Mouse (Mus musculus): ENCODE measurements at regions not wholly inside any gene's neighbourhood (a gene's known extent, or its start where the extent isn't known, plus 50 kb on each side); places are given as distances from the start of the nearest gene placed in this dataset.
A peak's percentile ranks its signal among the peaks of the same experiment; 100 is the strongest.
"Not testable (repeated sequence)": the region's sequence is repeated elsewhere in the genome, so short reads cannot be mapped to it uniquely, and the experiment has no call there.

DNA sequence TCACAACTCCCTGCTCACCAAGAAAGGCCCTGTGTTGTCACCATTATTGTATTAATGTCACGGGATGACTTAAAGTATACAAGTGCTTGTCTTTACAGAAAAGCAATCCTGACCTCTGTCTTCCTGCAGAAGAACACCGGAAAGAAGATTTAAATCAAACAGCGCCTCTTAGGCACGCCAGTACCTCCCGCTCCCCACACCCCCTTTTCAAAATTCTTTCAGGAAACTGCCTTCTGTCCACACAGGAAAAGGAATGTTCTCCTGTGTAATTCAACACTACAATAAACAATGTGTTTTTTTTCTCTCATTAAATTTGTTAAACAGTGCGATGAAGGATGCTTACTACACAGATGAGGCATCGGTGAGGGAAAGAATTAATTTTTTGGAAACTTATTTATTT lies 112.6 kb upstream of the Stt3b start:
- DNase-seq (ENCODE audit: low read depth, low spot score): no peak

DNA sequence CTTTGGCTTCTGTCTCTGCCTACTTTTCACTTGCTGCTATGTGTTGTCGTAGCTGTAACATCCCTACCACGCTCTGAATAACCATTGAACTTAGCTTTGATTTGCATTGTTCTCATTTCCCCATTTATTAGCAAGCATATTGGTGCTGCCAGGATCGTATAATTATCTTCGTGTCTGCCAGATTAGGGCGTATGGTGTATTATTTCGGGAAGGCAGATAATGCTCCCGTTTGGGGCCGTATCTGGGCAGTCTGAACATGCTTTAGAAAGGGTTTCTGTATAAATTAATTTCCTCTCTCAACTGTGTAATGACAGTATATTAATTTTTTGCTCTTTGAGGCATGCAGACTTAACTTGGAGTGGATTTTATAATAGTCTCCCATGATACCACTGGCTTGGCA lies 116.5 kb upstream of the Stt3b start:
- DNase-seq (ENCODE audit: low read depth, low spot score): no peak

DNA sequence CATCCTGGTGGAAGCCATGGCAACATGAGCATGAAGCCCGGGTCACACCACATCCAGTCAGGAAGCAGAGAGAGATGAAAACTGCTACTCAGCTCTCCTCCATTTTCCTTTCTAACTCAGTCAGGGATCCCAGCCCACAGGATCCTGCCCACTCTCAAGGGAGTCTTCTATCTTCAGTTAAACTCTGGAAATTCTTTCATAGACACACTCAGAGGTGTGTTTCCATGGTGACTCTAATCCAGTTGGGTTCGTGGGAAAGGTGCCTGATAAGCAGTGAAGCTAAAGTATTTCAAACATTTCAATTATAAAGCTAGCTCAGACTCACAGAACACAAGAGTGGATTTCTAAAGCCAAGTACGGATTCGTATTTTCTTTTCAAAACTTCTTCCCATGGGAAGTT lies 120.0 kb upstream of the Stt3b start:
- no peak for DNase-seq (ENCODE audit: low read depth, low spot score)

DNA sequence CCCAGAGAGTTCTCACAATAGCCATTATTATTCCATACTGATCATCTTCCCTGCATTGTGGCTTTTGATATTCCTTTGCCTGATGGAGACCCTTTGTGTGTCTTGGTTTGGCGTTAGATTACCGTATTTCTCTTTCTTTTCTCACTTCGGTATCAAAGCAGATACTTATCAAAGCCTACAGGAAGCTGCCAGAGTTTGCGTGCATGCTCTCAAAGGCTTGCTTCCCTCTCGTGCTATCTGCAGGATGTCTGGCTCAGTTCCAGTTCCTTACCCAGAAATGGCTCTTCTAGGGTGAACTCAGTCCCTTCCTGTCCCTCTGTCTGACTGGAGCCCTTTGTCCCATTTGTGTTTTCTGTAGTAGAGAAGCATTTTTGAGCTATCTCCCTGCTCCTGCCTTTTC lies 124.5 kb upstream of the Stt3b start:
- no peak for DNase-seq (ENCODE audit: low read depth, low spot score)

DNA sequence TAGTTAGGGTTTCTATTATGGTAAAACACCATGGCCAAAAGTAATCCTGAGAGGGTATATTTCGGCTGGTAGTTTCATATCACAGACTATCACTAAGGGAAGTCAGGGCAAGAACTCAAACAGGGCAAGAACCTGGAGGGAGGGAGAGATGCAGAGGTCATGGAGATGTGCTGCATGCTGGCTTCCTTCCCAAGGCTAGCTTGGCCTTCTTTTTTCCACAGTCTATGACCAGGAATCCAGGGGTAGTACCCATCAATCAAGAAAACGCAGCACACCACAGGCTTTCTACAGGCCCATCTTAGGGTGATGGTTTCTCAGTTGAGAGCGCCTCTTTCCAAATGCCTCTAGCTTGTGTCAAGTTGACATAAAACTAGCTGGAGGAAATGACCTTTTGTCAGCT lies 126.1 kb upstream of the Stt3b start:
- DNase-seq (ENCODE audit: low read depth, low spot score): no peak

DNA sequence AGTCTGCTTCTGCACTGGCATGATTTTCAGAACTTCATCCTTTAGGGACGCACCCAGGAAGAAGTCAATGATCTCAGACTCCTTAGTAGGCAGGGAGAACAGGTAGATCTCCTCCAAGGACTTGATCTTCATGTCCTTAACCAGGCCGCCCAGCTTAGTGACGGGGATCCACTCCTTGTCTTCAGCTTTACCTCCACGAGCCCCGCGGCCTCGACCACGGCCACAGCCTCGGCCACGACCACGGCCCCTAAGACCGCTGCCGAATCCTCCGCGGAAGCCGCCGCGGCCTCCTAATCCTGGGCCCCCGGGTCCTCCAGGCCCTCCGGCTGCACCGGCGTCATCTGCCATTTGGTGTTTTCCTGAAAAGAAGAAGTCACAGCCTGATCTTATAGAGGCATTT lies 128.0 kb upstream of the Stt3b start:
- DNase-seq (ENCODE audit: low read depth, low spot score): not testable (repeated sequence)

DNA sequence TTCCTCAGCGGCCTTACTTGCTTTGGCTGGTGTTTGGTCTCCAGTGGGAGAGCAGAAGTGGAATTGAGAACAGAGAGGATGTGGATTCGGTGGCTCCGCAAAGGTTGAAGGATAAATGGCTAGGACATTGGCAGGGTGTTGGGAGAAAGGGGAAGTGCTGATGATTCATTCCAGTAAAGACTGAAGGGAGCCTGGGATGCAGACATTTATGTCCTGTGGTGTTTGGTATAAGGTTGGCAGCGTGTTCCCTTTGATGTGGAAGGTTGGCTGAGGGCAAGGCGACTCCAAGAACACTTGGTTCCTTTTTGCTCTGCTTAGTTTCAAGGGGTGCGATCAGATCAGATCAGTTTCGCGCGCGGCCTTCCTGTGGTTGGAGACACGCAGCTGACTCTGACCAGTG lies 136.5 kb upstream of the Stt3b start:
- DNase-seq (ENCODE audit: low read depth, low spot score): no peak

DNA sequence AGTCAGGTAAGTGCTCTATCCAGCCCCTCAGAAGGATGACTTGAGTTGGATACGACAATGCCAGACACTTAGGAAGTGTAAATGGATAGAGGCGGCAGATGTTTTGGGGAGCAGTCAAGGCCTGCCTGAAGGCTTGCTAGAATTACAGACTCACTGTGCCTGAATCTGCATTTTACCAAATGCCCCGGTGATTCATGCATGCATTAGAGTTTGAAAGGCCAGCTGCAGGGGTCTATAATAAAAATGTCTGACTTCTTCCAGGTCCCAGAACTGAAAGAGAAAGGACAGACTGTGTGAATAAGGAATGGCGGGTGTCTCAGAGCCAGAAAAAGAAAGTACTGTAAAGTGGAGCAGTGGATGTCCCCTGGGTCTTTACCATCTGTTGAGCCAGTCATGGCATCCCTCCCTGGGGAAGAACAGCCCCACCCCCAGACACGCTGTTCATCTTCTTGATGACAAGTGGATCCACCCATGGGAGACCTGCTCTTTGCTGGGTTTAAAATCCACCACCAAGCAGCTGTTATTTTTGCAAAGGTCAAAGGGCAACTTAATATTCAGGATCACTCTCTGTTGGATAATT lies 140.6 kb upstream of the Stt3b start:
- no peak for DNase-seq (ENCODE audit: low read depth, low spot score)

DNA sequence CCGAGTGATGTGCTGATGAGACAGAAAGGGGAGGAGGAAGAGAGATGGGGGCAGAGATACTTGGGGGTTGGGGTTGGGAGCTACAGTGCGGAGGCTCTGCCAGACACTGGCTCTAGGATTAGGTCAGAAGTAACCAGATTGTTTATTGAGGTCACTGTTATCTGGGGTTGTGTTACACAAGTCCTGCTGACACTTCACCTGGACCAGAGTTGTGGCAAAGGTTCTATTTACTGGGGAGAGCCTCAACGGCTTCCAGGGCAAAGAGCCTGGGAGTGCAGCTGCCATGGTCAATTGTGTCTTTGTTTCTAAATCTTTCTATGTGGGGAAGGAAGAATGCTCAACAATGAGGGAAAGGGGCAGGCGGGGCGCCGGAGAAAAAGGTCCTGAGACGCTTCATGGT lies 144.6 kb upstream of the Stt3b start:
- no peak for DNase-seq (ENCODE audit: low read depth, low spot score)

DNA sequence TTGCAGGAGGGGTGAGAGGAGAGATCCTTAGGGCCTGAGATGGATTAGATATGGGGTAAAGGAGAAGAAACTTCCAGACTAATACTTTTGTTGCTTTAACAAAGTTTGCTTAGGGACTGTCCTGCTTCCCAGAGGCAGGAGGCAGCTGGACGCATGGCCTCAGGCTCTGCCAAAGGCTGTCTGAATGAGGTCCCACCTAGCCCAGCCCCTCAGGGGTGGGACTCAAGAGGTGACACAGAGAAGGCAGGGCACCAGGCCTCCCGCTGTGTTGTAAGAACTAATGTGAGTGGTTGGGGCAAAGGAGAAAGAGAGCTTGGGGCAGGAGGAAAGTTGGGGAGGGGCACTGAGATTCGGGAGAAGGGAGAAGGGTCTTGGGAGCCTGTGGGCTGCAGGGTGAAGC lies 145.9 kb upstream of the Stt3b start:
- no peak for DNase-seq (ENCODE audit: low read depth, low spot score)

DNA sequence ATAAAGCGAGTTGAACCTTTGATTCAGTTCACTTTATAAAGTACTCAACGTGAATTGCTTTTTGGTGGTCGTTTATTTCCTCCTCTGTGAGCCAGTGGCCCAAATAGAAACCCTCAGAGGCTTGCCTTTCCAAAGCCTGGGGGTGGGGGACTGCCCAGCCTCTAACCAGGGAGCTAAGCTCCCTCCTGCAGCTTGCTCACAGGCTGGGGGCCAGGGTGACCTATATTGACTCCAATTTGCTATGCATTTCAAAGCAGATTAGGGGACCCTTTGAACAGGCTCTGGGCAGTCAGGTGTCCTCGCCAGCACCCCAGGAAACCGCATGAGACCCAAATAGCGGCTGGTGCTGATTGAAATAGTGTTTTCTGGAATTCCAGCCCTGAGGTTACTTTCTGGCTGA lies 146.4 kb upstream of the Stt3b start:
- DNase-seq (ENCODE audit: low read depth, low spot score): no peak

DNA sequence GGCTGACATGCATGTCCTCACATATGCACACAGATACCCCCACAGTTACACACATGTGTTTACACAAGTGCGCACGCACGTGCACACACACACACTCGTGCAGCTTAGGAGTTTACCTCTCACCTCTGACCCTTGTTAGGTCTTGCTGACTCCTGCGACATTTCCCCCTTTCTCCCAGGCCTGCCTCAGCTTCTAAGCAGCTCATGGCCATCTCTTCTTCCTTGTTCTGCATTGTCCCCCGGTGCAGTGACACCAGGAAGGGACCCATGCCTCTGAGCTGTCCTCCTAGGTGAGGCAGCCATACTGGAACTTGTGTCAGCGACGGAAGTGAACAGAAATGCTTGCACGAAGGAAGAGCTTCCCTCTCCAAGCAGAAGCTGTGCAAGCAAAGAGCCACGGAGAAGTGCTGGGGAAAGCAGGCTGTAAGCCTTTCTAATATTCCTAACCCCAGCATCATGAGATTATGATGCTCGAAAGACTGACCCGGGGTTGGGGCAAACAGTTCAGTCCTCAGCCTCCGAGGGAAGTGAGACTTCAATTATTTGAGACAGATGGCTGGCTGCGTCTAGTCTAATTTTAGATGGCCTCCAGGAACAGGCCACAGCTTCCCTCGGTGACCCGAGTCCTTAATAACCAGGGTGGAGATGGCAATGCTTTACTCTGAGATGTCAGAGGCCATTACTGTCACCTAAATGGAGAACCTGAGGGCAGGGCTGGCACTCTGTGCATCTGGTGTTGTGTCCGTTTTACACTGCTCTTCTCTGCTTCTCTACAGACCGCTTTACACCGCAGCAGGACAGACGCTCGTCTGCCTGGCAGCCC lies 147.9 kb upstream of the Stt3b start:
- DNase-seq (ENCODE audit: low read depth, low spot score): no peak

DNA sequence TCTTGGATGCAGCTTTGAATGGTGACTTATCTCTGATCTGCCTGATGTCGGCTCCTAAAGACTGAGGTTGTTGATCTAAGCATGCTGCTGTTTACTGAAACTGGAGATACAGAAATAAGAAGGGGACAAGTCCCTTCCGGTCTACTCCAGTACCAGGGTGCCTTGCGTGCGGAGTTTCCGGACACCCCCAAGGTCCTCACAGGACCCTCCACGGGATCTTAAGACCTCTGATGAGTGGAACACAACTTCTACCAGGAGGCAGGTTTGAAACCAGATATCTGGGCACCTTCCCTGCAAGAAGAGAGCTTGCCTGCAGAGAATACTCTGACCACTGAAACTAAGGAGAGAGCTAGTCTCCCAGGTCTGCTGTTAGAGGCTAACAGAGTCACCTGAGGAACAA lies 148.9 kb upstream of the Stt3b start:
- not testable (repeated sequence) for DNase-seq (ENCODE audit: low read depth, low spot score)

DNA sequence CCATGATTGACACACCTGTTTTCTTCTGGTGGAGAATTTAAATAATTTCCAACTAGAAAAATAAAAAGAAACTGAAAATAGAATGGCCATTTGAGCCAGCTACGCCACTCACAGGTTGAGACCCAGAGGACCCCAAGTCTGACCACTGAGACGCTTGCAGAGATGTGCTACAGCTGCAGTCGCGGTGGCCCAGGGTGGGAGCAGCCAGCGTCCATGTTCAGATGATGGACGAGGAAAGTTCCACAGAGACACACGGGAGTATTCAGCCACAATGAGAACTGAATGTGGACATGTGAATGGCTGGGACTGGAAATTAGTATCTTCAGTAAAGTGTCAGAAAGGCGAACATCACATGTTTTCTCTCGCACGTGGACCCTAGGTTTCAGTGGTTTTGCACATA lies 155.1 kb upstream of the Stt3b start:
- DNase-seq (ENCODE audit: low read depth, low spot score): no peak

DNA sequence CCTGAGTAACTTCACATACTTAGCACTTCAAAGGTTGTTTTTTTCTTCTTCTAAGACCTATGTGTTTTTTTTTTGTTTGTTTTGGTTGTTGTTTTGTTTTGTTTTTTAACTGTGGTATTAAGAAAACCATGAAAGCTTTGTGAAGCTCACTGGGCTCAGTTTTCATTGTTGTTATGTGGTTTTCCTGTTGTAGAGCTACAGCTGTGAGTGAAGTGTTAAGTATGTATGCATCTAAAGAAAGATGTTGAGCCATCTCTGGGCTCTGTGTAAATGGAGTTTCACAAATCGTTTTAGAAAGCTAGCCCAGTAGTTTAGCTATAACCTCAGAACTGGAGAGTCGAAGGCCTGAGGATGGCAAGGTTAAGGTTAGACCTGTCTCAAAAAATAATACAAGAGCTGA lies 158.4 kb upstream of the Stt3b start:
- DNase-seq (ENCODE audit: low read depth, low spot score): no peak

DNA sequence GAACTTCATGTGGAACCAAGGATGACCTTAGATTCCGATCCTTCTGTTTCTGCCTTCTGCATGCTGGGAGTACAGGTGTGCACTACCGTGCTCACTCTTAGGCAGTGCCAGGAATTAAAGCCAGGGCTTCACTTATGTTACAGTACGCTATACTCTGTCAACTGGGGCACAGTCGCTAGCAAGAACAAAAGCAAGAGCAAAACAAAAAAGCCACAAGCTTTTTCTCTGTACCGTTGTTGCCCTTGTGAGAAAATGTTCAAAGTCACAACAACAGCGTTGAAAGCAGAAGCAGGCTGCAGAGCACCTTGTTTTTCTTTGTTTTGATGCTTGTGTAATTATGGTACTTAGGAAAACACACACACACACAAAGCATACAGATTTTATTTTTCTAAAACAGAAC lies 161.4 kb upstream of the Stt3b start:
- no peak for DNase-seq (ENCODE audit: low read depth, low spot score)

DNA sequence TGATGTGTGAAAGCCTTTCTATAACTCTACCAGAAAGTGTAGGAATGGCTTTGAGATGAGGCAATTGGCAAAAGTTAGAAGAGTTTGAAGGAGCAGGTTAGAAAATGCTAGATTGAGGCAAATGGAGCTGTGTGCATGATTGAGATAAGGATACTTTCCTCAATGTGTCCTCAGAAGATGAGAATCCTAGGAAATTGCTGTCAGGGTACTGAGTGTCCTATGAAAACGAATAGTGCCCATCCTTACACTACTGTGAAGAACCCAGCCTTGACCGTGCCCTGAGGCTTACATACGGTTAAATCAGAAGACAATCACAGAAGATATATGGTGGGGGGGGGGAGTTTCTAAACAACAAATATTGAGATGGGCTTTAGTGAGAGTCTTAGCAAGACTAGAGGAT lies 162.8 kb upstream of the Stt3b start:
- peak; percentile 48 for DNase-seq (ENCODE audit: low read depth, low spot score)

DNA sequence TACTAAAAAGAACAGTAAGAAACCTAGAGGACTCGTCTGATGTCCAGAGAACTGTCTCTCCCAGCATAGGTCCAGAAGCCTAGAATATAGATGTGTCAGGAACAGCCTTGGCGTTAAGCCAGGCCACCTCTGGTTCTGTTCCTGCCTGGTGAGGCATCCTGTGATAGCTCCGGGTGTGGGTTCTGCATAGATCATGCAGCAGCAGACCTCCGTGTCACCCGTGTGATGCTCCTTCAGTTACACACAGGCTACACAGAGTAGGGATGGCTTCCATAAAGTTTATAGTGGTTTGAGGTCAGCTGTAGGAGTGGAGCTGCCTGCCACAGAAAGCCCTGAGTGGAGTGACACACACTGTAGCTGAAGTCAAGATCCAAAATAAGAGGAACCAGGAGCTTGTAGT lies 163.6 kb upstream of the Stt3b start:
- DNase-seq (ENCODE audit: low read depth, low spot score): no peak

DNA sequence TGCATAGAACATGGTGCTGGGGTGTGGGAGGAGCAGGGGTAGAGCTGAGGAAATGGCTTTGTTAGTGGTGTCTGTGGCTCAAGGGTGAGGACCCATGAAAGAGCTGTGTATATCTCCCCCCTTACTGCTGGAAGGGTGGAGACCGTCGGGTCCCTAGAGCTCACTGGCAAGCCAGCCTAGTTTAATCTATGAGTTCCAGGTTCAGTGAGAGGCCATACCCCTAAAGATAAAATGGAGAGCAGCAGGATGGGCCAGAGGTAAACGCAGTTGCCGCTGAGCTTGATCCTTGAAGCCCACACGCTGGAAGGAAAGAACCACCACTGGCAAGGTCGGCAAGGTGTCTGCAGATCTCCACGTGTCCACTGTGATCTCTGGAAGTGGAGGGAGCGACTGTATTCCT lies 164.1 kb upstream of the Stt3b start:
- DNase-seq (ENCODE audit: low read depth, low spot score): peak; percentile 42

DNA sequence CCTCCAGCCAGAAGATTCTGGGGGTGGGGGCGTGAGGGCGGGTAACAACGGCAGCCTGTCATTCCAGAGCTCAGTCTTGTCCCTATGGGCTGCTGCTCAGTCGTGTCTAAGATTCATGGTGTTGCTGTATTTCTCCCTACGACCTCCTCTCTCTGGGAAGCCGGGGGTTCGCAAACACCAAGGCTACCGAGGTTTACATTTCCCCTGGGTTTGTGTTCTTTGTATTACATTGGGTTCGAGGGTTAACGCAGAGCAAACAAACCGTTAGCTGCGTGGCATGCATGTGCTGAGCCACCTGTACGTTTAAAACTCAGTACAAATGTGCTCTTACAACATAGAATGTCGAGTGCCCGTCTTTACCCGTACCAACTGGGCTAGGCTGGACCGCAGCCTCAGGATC lies 166.0 kb upstream of the Stt3b start:
- no peak for DNase-seq (ENCODE audit: low read depth, low spot score)

DNA sequence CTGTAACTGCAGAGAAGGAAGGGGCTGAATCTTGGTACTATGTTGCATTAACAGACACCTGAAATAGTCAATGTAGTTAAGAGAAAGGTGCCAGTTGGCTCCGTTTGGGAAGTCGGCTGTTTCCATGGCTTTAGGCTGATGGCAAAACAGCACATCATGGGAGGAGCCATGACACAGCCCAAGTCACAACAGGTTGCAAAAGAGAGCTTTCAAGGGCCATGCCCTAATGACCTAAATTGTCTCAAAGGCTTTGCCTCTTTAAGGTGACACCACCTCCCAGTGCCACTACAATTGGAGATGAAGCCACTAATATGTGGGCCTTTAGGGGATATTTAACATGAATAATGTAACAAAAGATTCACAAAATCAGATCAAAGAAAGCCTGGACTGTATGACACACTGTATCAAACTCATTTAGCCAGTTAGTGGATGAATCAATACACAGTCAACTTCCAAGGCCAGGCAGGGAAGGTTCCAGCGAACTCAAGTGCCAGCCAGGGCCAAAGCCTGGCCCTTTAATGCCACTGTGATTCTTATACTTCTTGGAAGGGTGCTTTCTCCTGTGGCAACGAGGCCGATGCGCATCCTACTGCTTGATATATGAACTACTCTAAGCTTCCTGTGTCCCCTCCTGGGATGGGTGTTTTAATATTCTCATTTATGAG lies 167.5 kb upstream of the Stt3b start:
- no peak for DNase-seq (ENCODE audit: low read depth, low spot score)

DNA sequence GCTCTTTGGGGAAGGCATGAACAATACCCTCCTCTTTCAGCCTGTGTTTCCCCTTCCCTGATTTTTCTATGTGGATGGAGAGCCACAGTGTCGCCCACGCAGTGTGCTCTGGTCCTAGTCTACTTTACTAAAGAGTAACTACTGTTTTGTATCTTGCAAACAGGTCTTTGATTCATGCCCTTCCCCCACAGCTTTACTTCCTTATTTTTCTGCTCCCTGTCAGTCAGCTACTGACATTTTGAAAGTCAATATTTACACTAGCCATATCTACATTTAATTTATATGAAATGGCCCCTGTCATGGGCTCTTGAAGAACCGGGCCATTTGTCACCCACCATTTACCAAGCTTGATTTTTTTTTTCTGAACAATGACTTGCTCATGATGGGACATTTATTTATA lies 168.7 kb upstream of the Stt3b start:
- no peak for DNase-seq (ENCODE audit: low read depth, low spot score)

DNA sequence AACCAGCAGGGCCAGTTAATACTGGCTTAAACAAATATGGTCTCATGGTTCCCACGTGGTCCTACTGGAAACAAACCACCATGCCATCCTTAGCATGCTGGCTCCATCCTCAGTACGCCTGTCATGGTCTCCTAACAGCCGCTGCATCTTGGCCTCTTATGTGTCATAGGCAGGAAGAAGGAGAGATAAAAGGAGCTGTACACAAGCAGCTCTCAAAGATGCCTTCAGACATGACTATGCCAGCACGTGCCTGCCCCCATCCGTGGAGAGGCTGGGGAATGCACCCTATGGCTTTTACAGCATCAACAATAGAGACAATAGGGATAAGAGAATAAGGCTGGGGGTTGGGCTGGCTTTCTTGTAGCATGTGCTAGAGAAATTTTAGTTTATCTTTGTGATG lies 171.0 kb upstream of the Stt3b start:
- DNase-seq (ENCODE audit: low read depth, low spot score): no peak

Measured in c-Kit-negative CD71-positive TER-119-positive erythroid progenitor cells, embryonic 14.5 days (primary cell).